ENCODE assay signal across 23 mouse cellular contexts in the genomic region with DNA sequence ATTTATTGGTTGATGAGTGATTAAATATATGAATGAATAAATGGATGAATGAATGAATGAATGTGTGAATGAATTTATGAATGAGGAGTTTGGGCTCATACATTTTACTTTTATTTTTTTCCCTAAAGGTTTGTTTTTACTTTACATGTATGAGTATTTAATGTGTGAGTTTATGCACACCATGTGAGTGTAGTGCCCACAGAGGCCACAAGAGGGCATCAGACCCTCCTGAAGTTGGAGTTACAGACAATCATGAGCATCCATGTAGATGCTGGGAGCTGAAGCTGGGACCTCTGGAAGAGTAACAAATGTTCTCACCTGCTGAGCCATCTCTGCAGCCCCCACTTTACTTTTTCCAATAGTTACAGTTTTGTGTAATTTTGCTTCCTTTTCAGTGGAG.
DNase-seq lines count a peak whose midpoint lies in the region; ATAC-seq and TF ChIP-seq lines count a peak whose summit lies in the region.
"Had no signal": no experiment of that assay in that cellular context is flagged by ENCODE, and none has a peak within 500 bp of the region (broad histone marks: within the 10 kb centered on the region; RNA-seq: fewer than 3 reads in every experiment).

No protein-coding gene starts in this region.

- no peaks in the 10 kb centered on the region for H3K4me1 ChIP-seq in ES-E14 (ENCODE audit: control insufficient read depth in 2 of 2, insufficient read depth in 2 of 2, low read length in 2 of 2, poor library complexity in 1 of 2)
- H3K4me1 ChIP-seq: embryonic facial prominence, embryonic 15.5 days; neural tube, embryonic 12.5 days had no signal

- no peak for ATAC-seq in activated CD4-positive, CD25-positive, alpha-beta regulatory T cell, adult 4 months

- in situ Hi-C loops in ES-E14 (cut with MboI; ENCODE audit: low sequenced_read_pairs in 2 of 2, unreplicated experiment in 2 of 2), result no loop called here

- no peak overlapping the region for H3K4me3 ChIP-seq in gastrocnemius, adult 2 months
- H3K4me3 ChIP-seq in left cerebral cortex, adult 2 months, result no peak overlapping the region
- H3K4me3 ChIP-seq in ES-E14 (ENCODE audit: insufficient read depth in 1 of 2, low read depth in 1 of 2, low read length in 2 of 2, poor library complexity in 1 of 2, severe bottlenecking in 1 of 2), result no peak overlapping the region
- H3K4me3 ChIP-seq: embryonic facial prominence, embryonic 15.5 days; hindbrain, embryonic 10.5 days; limb, embryonic 13.5 days; midbrain, embryonic 10.5 days; neural tube, embryonic 12.5 days had no signal

- no peaks in the 10 kb centered on the region for H3K36me3 ChIP-seq in ES-E14 (ENCODE audit: control insufficient read depth, insufficient read depth, low read length, poor library complexity, severe bottlenecking)
- H3K36me3 ChIP-seq: embryonic facial prominence, embryonic 15.5 days; hindbrain, embryonic 10.5 days; limb, embryonic 13.5 days; midbrain, embryonic 10.5 days; neural tube, embryonic 12.5 days had no signal

- H3K9me3 ChIP-seq in ES-E14 (ENCODE audit: control insufficient read depth, insufficient read depth, low read depth, low read length), result no peaks in the 10 kb centered on the region
- H3K9me3 ChIP-seq: midbrain, embryonic 10.5 days had no signal

- TF ChIP-seq CTCF in gastrocnemius, adult 2 months (IDR thresholded peaks at IDR 0.05), result peak; percentile 17; the same call in 1 of the 2 replicates
- peak; percentile 14; the same call in 1 of the 2 replicates for TF ChIP-seq CTCF in left cerebral cortex, adult 2 months (IDR thresholded peaks at IDR 0.05)

- DNase-seq in gastrocnemius, adult 2 months, result no peak
- DNase-seq in gastrocnemius, adult 8-10 months (ENCODE audit: low spot score in 2 of 2), result no peak
- DNase-seq in left cerebral cortex, adult 2 months (ENCODE audit: extremely low spot score in 1 of 2, low spot score in 2 of 2), result no peak
- no peak for DNase-seq in left cerebral cortex, adult 11 months (ENCODE audit: low spot score)
- DNase-seq in 3T3-L1 (ENCODE audit: low read depth, low spot score) (peak; percentile 12), ES-E14 (ENCODE audit: low read depth, low spot score) (no peak)
- no peak for DNase-seq in adrenal gland, postnatal 14 days
- DNase-seq: adrenal gland, postnatal 25 days; cerebellum, adult 11-12 months; cerebellum, postnatal 25 days; gastrocnemius, postnatal 14 days; heart, adult 18-20 months; kidney, adult 8-10 months; kidney, postnatal 36 days; lung, postnatal 36 days; right cerebral cortex, postnatal 4 days; thymus, postnatal 25 days had no signal

- no peak overlapping the region for H3K27ac ChIP-seq in gastrocnemius, adult 2 months
- H3K27ac ChIP-seq in left cerebral cortex, adult 2 months, result no peak overlapping the region
- H3K27ac ChIP-seq in ES-E14 (ENCODE audit: insufficient read depth, low read depth, low read length, poor library complexity, severe bottlenecking), result no peak overlapping the region
- H3K27ac ChIP-seq: embryonic facial prominence, embryonic 15.5 days; hindbrain, embryonic 10.5 days; limb, embryonic 13.5 days; midbrain, embryonic 10.5 days; neural tube, embryonic 12.5 days had no signal

- H3K9ac ChIP-seq in ES-E14 (ENCODE audit: insufficient read depth, low read depth, low read length, poor library complexity, severe bottlenecking), result no peak overlapping the region
- H3K9ac ChIP-seq: embryonic facial prominence, embryonic 15.5 days; limb, embryonic 13.5 days; neural tube, embryonic 12.5 days had no signal

- intact Hi-C loops in gastrocnemius, adult 2 months (cut with DNase I), result no loop called here
- intact Hi-C loops in left cerebral cortex, adult 2 months (cut with DNase I), result no loop called here

TF ChIP-seq in ES-E14, 5 proteins besides CTCF, POLR2A, EP300 and RAD21:
- no peak for TF ChIP-seq HCFC1 (IDR thresholded peaks at IDR 0.05; ENCODE audit: borderline replicate concordance, insufficient read depth, low read length)
- TF ChIP-seq MAFK (IDR thresholded peaks at IDR 0.05; ENCODE audit: insufficient read depth, low read depth, low read length), result no peak
- no peak for TF ChIP-seq CHD2 (IDR thresholded peaks at IDR 0.05; ENCODE audit: low read depth, low read length)
- no peak for TF ChIP-seq ZNF384 (IDR thresholded peaks at IDR 0.05; ENCODE audit: low read depth, low read length)
- peak; percentile 28; the same call in 1 of the 2 replicates for TF ChIP-seq ZC3H11A (IDR thresholded peaks at IDR 0.05; ENCODE audit: borderline replicate concordance, low read depth, low read length)
